Mouse (Mus musculus): ENCODE results near the gene Krt24. TPM values are rescaled to one million over a fixed set of nuclear protein-coding genes. Genes with fewer than 3 reads are reported as not detected.

The Krt24 gene
- polyA plus RNA-seq, 1 experiment from 2014 or later, result not detected

- H3K27ac ChIP-seq (ENCODE audit: low read depth), result no peak overlapping the region
- H3K9me3 ChIP-seq (ENCODE audit: control insufficient read depth, low read length), result no peaks in the 10 kb centered on the region
- H3K27me3 ChIP-seq (replicated peaks; ENCODE audit: control insufficient read depth, insufficient read depth, low read length), result no peaks in the 10 kb centered on the region
- no peak overlapping the region for H3K4me2 ChIP-seq (ENCODE audit: low read length)
- 37% methylated on average over 2 of the region's 2 CpGs for WGBS
- DNase-seq (ENCODE audit: low spot score) (peak; percentile 81), ATAC-seq (replicated peaks; ENCODE audit: low FRiP score, low TSS enrichment, low read depth) (no peak)
- H3K4me3 ChIP-seq (ENCODE audit: low read depth, low read length), result no peak overlapping the region
- no peak overlapping the region for H3K9ac ChIP-seq (ENCODE audit: low read length)
- no peaks in the 10 kb centered on the region for H3K36me3 ChIP-seq (ENCODE audit: control insufficient read depth, insufficient read depth, low read length)
- peaks cover 9% of the 10 kb centered on the region; the same call in 1 of the 2 replicates for H3K4me1 ChIP-seq (replicated peaks; ENCODE audit: control insufficient read depth, insufficient read depth, low read length)
These were observed 22.5 kb upstream of the Krt24 start for GRCm38 (mm10) chr11:99307579-99307978.

GRCm38 (mm10) chr11:99295039-99295438 lies 10.0 kb upstream of the Krt24 start:
- Histone ChIP-seq H3K4me2 (ENCODE audit: low read length) (no peak overlapping the region), H3K4me3 (ENCODE audit: low read depth, low read length) (no peak overlapping the region), H3K27me3 (replicated peaks; ENCODE audit: control insufficient read depth, insufficient read depth, low read length) (no peaks in the 10 kb centered on the region), H3K9me3 (ENCODE audit: control insufficient read depth, low read length) (no peaks in the 10 kb centered on the region), H3K4me1 (replicated peaks; ENCODE audit: control insufficient read depth, insufficient read depth, low read length) (no peaks in the 10 kb centered on the region), H3K36me3 (ENCODE audit: control insufficient read depth, insufficient read depth, low read length) (no peaks in the 10 kb centered on the region), H3K27ac (ENCODE audit: low read depth) (no peak overlapping the region), H3K9ac (ENCODE audit: low read length) (no peak overlapping the region)
- 45% methylated on average over 5 of the region's 5 CpGs for WGBS
- DNase-seq (ENCODE audit: low spot score) (no peak), ATAC-seq (replicated peaks; ENCODE audit: low FRiP score, low TSS enrichment, low read depth) (no peak)

- ATAC-seq (replicated peaks; ENCODE audit: low FRiP score, low TSS enrichment, low read depth) (no peak), DNase-seq (ENCODE audit: low spot score) (no peak)
- Histone ChIP-seq H3K4me2 (ENCODE audit: low read length) (no peak overlapping the region), H3K27ac (ENCODE audit: low read depth) (no peak overlapping the region), H3K36me3 (ENCODE audit: control insufficient read depth, insufficient read depth, low read length) (no peaks in the 10 kb centered on the region), H3K4me1 (replicated peaks; ENCODE audit: control insufficient read depth, insufficient read depth, low read length) (no peaks in the 10 kb centered on the region), H3K9me3 (ENCODE audit: control insufficient read depth, low read length) (no peaks in the 10 kb centered on the region), H3K27me3 (replicated peaks; ENCODE audit: control insufficient read depth, insufficient read depth, low read length) (no peaks in the 10 kb centered on the region), H3K9ac (ENCODE audit: low read length) (no peak overlapping the region), H3K4me3 (ENCODE audit: low read depth, low read length) (no peak overlapping the region)
- 65% methylated on average over 5 of the region's 5 CpGs for WGBS
These were observed 7.8 kb upstream of the Krt24 start for GRCm38 (mm10) chr11:99292846-99293245.

GRCm38 (mm10) chr11:99284011-99284410 lies 1.1 kb downstream of the Krt24 start:
- ATAC-seq (replicated peaks; ENCODE audit: low FRiP score, low TSS enrichment, low read depth) (no peak), DNase-seq (ENCODE audit: low spot score) (no peak)
- no peak overlapping the region for H3K27ac ChIP-seq (ENCODE audit: low read depth)
- H3K4me2 ChIP-seq (ENCODE audit: low read length), result no peak overlapping the region
- no peak overlapping the region for H3K9ac ChIP-seq (ENCODE audit: low read length)
- no peaks in the 10 kb centered on the region for H3K27me3 ChIP-seq (replicated peaks; ENCODE audit: control insufficient read depth, insufficient read depth, low read length)
- no peaks in the 10 kb centered on the region for H3K9me3 ChIP-seq (ENCODE audit: control insufficient read depth, low read length)
- no peak overlapping the region for H3K4me3 ChIP-seq (ENCODE audit: low read depth, low read length)
- whole genome bisulfite sequencing, result 81% methylated on average over 5 of the region's 5 CpGs
- H3K36me3 ChIP-seq (ENCODE audit: control insufficient read depth, insufficient read depth, low read length), result no peaks in the 10 kb centered on the region
- no peaks in the 10 kb centered on the region for H3K4me1 ChIP-seq (replicated peaks; ENCODE audit: control insufficient read depth, insufficient read depth, low read length)

GRCm38 (mm10) chr11:99283334-99283733 lies 1.7 kb downstream of the Krt24 start:
- Histone ChIP-seq H3K36me3 (ENCODE audit: control insufficient read depth, insufficient read depth, low read length) (no peaks in the 10 kb centered on the region), H3K27me3 (replicated peaks; ENCODE audit: control insufficient read depth, insufficient read depth, low read length) (no peaks in the 10 kb centered on the region), H3K4me1 (replicated peaks; ENCODE audit: control insufficient read depth, insufficient read depth, low read length) (no peaks in the 10 kb centered on the region), H3K4me3 (ENCODE audit: low read depth, low read length) (no peak overlapping the region), H3K4me2 (ENCODE audit: low read length) (no peak overlapping the region), H3K27ac (ENCODE audit: low read depth) (no peak overlapping the region), H3K9ac (ENCODE audit: low read length) (no peak overlapping the region), H3K9me3 (ENCODE audit: control insufficient read depth, low read length) (no peaks in the 10 kb centered on the region)
- 51% methylated on average over 4 of the region's 4 CpGs for WGBS
- DNase-seq (ENCODE audit: low spot score) (no peak), ATAC-seq (replicated peaks; ENCODE audit: low FRiP score, low TSS enrichment, low read depth) (no peak)

- no peaks in the 10 kb centered on the region for H3K9me3 ChIP-seq (ENCODE audit: control insufficient read depth, low read length)
- no peaks in the 10 kb centered on the region for H3K4me1 ChIP-seq (replicated peaks; ENCODE audit: control insufficient read depth, insufficient read depth, low read length)
- no peaks in the 10 kb centered on the region for H3K36me3 ChIP-seq (ENCODE audit: control insufficient read depth, insufficient read depth, low read length)
- DNase-seq (ENCODE audit: low spot score) (no peak), ATAC-seq (replicated peaks; ENCODE audit: low FRiP score, low TSS enrichment, low read depth) (no peak)
- no peak overlapping the region for H3K27ac ChIP-seq (ENCODE audit: low read depth)
- WGBS, result 75% methylated on average over 9 of the region's 9 CpGs
- H3K4me2 ChIP-seq (ENCODE audit: low read length), result no peak overlapping the region
- no peak overlapping the region for H3K4me3 ChIP-seq (ENCODE audit: low read depth, low read length)
- no peaks in the 10 kb centered on the region for H3K27me3 ChIP-seq (replicated peaks; ENCODE audit: control insufficient read depth, insufficient read depth, low read length)
- H3K9ac ChIP-seq (ENCODE audit: low read length), result no peak overlapping the region
These were observed 3.9 kb downstream of the Krt24 start for GRCm38 (mm10) chr11:99281116-99281515.

GRCm38 (mm10) chr11:99279986-99280385 lies 5.1 kb downstream of the Krt24 start:
- Histone ChIP-seq H3K36me3 (ENCODE audit: control insufficient read depth, insufficient read depth, low read length) (no peaks in the 10 kb centered on the region), H3K4me3 (ENCODE audit: low read depth, low read length) (no peak overlapping the region), H3K27me3 (replicated peaks; ENCODE audit: control insufficient read depth, insufficient read depth, low read length) (no peaks in the 10 kb centered on the region), H3K27ac (ENCODE audit: low read depth) (no peak overlapping the region), H3K4me1 (replicated peaks; ENCODE audit: control insufficient read depth, insufficient read depth, low read length) (no peaks in the 10 kb centered on the region), H3K9me3 (ENCODE audit: control insufficient read depth, low read length) (no peaks in the 10 kb centered on the region), H3K4me2 (ENCODE audit: low read length) (no peak overlapping the region), H3K9ac (ENCODE audit: low read length) (no peak overlapping the region)
- ATAC-seq (replicated peaks; ENCODE audit: low FRiP score, low TSS enrichment, low read depth), result no peak
- DNase-seq (ENCODE audit: low spot score), result no peak
- 75% methylated on average over 5 of the region's 5 CpGs for WGBS

GRCm38 (mm10) chr11:99276786-99277185 lies 8.3 kb downstream of the Krt24 start:
- 38% methylated on average over 7 of the region's 7 CpGs for WGBS
- Histone ChIP-seq H3K9me3 (ENCODE audit: control insufficient read depth, low read length) (no peaks in the 10 kb centered on the region), H3K4me1 (replicated peaks; ENCODE audit: control insufficient read depth, insufficient read depth, low read length) (no peaks in the 10 kb centered on the region), H3K27ac (ENCODE audit: low read depth) (no peak overlapping the region), H3K36me3 (ENCODE audit: control insufficient read depth, insufficient read depth, low read length) (no peaks in the 10 kb centered on the region), H3K27me3 (replicated peaks; ENCODE audit: control insufficient read depth, insufficient read depth, low read length) (no peaks in the 10 kb centered on the region), H3K4me3 (ENCODE audit: low read depth, low read length) (no peak overlapping the region), H3K9ac (ENCODE audit: low read length) (no peak overlapping the region), H3K4me2 (ENCODE audit: low read length) (no peak overlapping the region)
- DNase-seq (ENCODE audit: low spot score) (no peak), ATAC-seq (replicated peaks; ENCODE audit: low FRiP score, low TSS enrichment, low read depth) (no peak)

GRCm38 (mm10) chr11:99275624-99276023 lies 9.4 kb downstream of the Krt24 start:
- Histone ChIP-seq H3K9me3 (ENCODE audit: control insufficient read depth, low read length) (no peaks in the 10 kb centered on the region), H3K4me1 (replicated peaks; ENCODE audit: control insufficient read depth, insufficient read depth, low read length) (no peaks in the 10 kb centered on the region), H3K4me3 (ENCODE audit: low read depth, low read length) (no peak overlapping the region), H3K4me2 (ENCODE audit: low read length) (no peak overlapping the region), H3K27me3 (replicated peaks; ENCODE audit: control insufficient read depth, insufficient read depth, low read length) (no peaks in the 10 kb centered on the region), H3K9ac (ENCODE audit: low read length) (no peak overlapping the region), H3K36me3 (ENCODE audit: control insufficient read depth, insufficient read depth, low read length) (no peaks in the 10 kb centered on the region), H3K27ac (ENCODE audit: low read depth) (no peak overlapping the region)
- DNase-seq (ENCODE audit: low spot score), result no peak
- WGBS, result 76% methylated on average over 6 of the region's 6 CpGs
- no peak for ATAC-seq (replicated peaks; ENCODE audit: low FRiP score, low TSS enrichment, low read depth)
